In genomic region chr3:68659996-68660395, GRCm38 (mm10) we compare ENCODE assay signal across 19 mouse cellular contexts. TPM values are rescaled to one million over a fixed set of nuclear protein-coding genes. Genes with fewer than 3 reads are reported as not detected.
"Had no signal": no experiment of that assay in that cellular context is flagged by ENCODE, and none has a peak within 500 bp of the region (broad histone marks: within the 10 kb centered on the region; RNA-seq: fewer than 3 reads in every experiment).

No protein-coding gene starts in this region.

- H3K4me2 ChIP-seq: lung, embryonic 15.5 days; midbrain, embryonic 11.5 days; midbrain, embryonic 13.5 days; midbrain, embryonic 15.5 days; neural tube, embryonic 12.5 days; stomach, embryonic 15.5 days had no signal

- H3K4me3 ChIP-seq: lung, embryonic 15.5 days; midbrain, embryonic 13.5 days; midbrain, embryonic 15.5 days; neural tube, embryonic 12.5 days; stomach, embryonic 15.5 days had no signal

- H3K36me3 ChIP-seq: lung, embryonic 15.5 days; midbrain, embryonic 13.5 days; midbrain, embryonic 15.5 days; neural tube, embryonic 12.5 days; stomach, embryonic 15.5 days had no signal

- H3K4me1 ChIP-seq: lung, embryonic 15.5 days; midbrain, embryonic 13.5 days; midbrain, embryonic 15.5 days; stomach, embryonic 15.5 days had no signal

- DNase-seq: liver, postnatal 0 days; lung, adult 2 months; lung, postnatal 14 days; lung, postnatal 36 days; right cerebral cortex, postnatal 14 days; thymus, adult 2 months; thymus, postnatal 25 days; thymus, postnatal 4 days had no signal

- H3K9ac ChIP-seq: liver, postnatal 0 days; lung, embryonic 15.5 days; midbrain, embryonic 13.5 days; midbrain, embryonic 15.5 days; neural tube, embryonic 12.5 days; stomach, embryonic 15.5 days had no signal

- H3K27me3 ChIP-seq: lung, embryonic 15.5 days; midbrain, embryonic 13.5 days; midbrain, embryonic 15.5 days; neural tube, embryonic 12.5 days; stomach, embryonic 15.5 days had no signal

- H3K9me3 ChIP-seq: lung, embryonic 15.5 days; midbrain, embryonic 13.5 days; midbrain, embryonic 15.5 days; neural tube, embryonic 12.5 days; stomach, embryonic 15.5 days had no signal

- ATAC-seq: liver, postnatal 0 days; lung, postnatal 0 days; midbrain, embryonic 13.5 days; midbrain, embryonic 15.5 days had no signal

- H3K27ac ChIP-seq: lung, embryonic 15.5 days; macrophage; midbrain, embryonic 13.5 days; midbrain, embryonic 15.5 days; neural tube, embryonic 12.5 days; stomach, embryonic 15.5 days; stomach, postnatal 0 days had no signal

RNA-seq across cellular contexts. Expression of gene Il12a, which starts 30.4 kb away (rescaled TPM):
- total RNA-seq: midbrain, postnatal 0 days had no signal
- polyA plus RNA-seq: midbrain, embryonic 13.5 days; midbrain, embryonic 15.5 days; midbrain, postnatal 0 days; neural tube, embryonic 14.5 days had no signal
